Mouse (Mus musculus): ENCODE data around the gene Kcnj1. TPM values are rescaled to one million over a fixed set of nuclear protein-coding genes. Genes with fewer than 3 reads are reported as not detected.

The Kcnj1 gene
- polyA plus RNA-seq, 1 experiment from 2014 or later, result not detected

DNA sequence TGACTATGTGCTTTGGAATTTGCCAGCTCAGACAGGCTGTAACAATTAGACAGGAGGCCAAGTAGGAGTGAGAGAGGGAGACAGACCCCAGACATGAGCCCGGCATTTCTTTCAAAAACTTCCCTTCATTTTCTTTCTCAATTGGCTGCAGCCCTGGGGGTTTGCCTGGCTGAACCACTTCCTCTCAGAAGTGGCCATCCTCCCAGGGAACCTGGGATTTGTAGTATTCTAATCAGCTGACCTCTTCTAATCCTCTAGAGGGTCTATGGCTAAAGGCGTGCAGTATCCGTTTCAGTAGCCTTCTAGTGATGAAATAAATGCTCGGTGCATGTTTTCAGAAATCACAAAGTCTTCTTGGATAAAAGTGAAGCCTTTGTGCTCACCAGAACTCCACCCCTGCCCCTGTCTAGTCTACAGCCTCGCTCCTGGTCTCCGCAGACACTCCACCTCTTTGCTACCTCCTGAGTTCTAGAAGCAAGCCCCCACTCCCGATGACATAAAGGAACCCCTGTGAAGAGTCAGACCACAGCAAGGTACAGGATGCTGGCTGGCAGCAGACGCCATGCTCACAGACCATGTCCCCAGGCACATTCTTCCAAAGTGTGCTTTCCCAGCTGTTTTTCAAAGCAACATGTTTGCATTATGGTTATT is 45.3 kb downstream of the Kcnj1 start:
- no peaks in the 10 kb centered on the region for H3K27me3 ChIP-seq
- no peaks in the 10 kb centered on the region for H3K9me3 ChIP-seq (replicated peaks)
- H3K4me1 ChIP-seq (replicated peaks), result no peaks in the 10 kb centered on the region
- no peak overlapping the region for H3K27ac ChIP-seq
- ATAC-seq (ENCODE audit: low read depth) (no peak), DNase-seq (no peak)
- no peak overlapping the region for H3K4me2 ChIP-seq
- WGBS (ENCODE audit: insufficient replicate concordance), result 56% methylated on average over 8 of the region's 8 CpGs
- H3K4me3 ChIP-seq (replicated peaks), result no peak overlapping the region
- no peaks in the 10 kb centered on the region for H3K36me3 ChIP-seq
- H3K9ac ChIP-seq, result no peak overlapping the region

- H3K4me2 ChIP-seq, result no peak overlapping the region
- H3K9ac ChIP-seq, result no peak overlapping the region
- no peak overlapping the region for H3K27ac ChIP-seq
- H3K36me3 ChIP-seq, result peaks cover 7% of the 10 kb centered on the region; the same call in 1 of the 2 replicates
- H3K9me3 ChIP-seq (replicated peaks), result no peaks in the 10 kb centered on the region
- no peak overlapping the region for H3K4me3 ChIP-seq (replicated peaks)
- no peaks in the 10 kb centered on the region for H3K4me1 ChIP-seq (replicated peaks)
- DNase-seq, result no peak
- no peak for ATAC-seq (ENCODE audit: low read depth)
- no peaks in the 10 kb centered on the region for H3K27me3 ChIP-seq
These were observed 48.4 kb downstream of the Kcnj1 start for GRCm38 (mm10) chr9:32420711-32421110.

GRCm38 (mm10) chr9:32425321-32425720 is 53.0 kb downstream of the Kcnj1 start:
- Histone ChIP-seq H3K27ac (no peak overlapping the region), H3K4me1 (replicated peaks) (no peaks in the 10 kb centered on the region), H3K4me3 (replicated peaks) (no peak overlapping the region), H3K4me2 (no peak overlapping the region), H3K36me3 (peaks cover 7% of the 10 kb centered on the region; the same call in 1 of the 2 replicates), H3K27me3 (no peaks in the 10 kb centered on the region), H3K9ac (no peak overlapping the region), H3K9me3 (replicated peaks) (no peaks in the 10 kb centered on the region)
- ATAC-seq (ENCODE audit: low read depth) (no peak), DNase-seq (no peak)
- WGBS (ENCODE audit: insufficient replicate concordance), result 73% methylated on average over 7 of the region's 7 CpGs

- H3K4me2 ChIP-seq, result no peak overlapping the region
- 75% methylated on average over 3 of the region's 3 CpGs for WGBS (ENCODE audit: insufficient replicate concordance)
- H3K27me3 ChIP-seq, result no peaks in the 10 kb centered on the region
- DNase-seq, result no peak
- no peak overlapping the region for H3K9ac ChIP-seq
- no peaks in the 10 kb centered on the region for H3K9me3 ChIP-seq (replicated peaks)
- H3K4me1 ChIP-seq (replicated peaks), result no peaks in the 10 kb centered on the region
- H3K4me3 ChIP-seq (replicated peaks), result no peak overlapping the region
- no peaks in the 10 kb centered on the region for H3K36me3 ChIP-seq
- ATAC-seq (ENCODE audit: low read depth), result no peak
- H3K27ac ChIP-seq, result no peak overlapping the region
These were observed 58.8 kb downstream of the Kcnj1 start for GRCm38 (mm10) chr9:32431061-32431460.

- WGBS (ENCODE audit: insufficient replicate concordance), result 69% methylated on average over 19 of the region's 19 CpGs
- Histone ChIP-seq H3K27ac (no peak overlapping the region), H3K9me3 (replicated peaks) (no peaks in the 10 kb centered on the region), H3K36me3 (no peaks in the 10 kb centered on the region), H3K4me2 (no peak overlapping the region), H3K4me1 (replicated peaks) (no peaks in the 10 kb centered on the region), H3K9ac (no peak overlapping the region), H3K4me3 (replicated peaks) (no peak overlapping the region), H3K27me3 (no peaks in the 10 kb centered on the region)
- DNase-seq, result no peak
- no peak for ATAC-seq (ENCODE audit: low read depth)
These were observed 62.2 kb downstream of the Kcnj1 start for GRCm38 (mm10) chr9:32434241-32435213.

DNA sequence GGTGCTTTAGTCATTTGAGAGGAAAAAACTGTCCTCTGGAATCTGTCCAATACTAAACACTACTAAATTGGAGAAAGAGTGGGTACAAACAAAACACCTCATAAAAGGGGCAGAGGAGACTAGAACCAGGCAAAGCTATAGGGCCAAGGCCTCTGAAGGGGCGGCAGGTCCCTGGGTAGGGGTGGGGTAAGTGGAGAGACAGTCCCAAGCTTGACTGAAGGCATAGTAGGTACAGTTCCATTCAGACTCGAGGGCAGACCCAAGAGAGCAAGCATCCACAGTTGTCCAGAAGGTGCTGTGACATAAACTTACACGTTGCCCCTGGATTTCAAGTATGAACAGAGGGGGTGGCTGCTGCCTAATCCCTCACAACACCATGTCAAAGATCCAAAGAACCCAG is 70.8 kb downstream of the Kcnj1 start:
- no peak overlapping the region for H3K27ac ChIP-seq
- H3K9ac ChIP-seq, result no peak overlapping the region
- H3K9me3 ChIP-seq (replicated peaks), result no peaks in the 10 kb centered on the region
- DNase-seq (no peak), ATAC-seq (ENCODE audit: low read depth) (no peak)
- no peaks in the 10 kb centered on the region for H3K4me1 ChIP-seq (replicated peaks)
- no peaks in the 10 kb centered on the region for H3K36me3 ChIP-seq
- no peak overlapping the region for H3K4me3 ChIP-seq (replicated peaks)
- no peak overlapping the region for H3K4me2 ChIP-seq
- no peaks in the 10 kb centered on the region for H3K27me3 ChIP-seq
- WGBS (ENCODE audit: insufficient replicate concordance), result 53% methylated on average over 3 of the region's 3 CpGs

- no peak for DNase-seq
- no peak overlapping the region for H3K9ac ChIP-seq
- H3K4me3 ChIP-seq (replicated peaks), result no peak overlapping the region
- H3K27me3 ChIP-seq, result no peaks in the 10 kb centered on the region
- H3K4me2 ChIP-seq, result no peak overlapping the region
- H3K9me3 ChIP-seq (replicated peaks), result no peaks in the 10 kb centered on the region
- ATAC-seq (ENCODE audit: low read depth), result no peak
- no peak overlapping the region for H3K27ac ChIP-seq
- H3K4me1 ChIP-seq (replicated peaks), result no peaks in the 10 kb centered on the region
- no peaks in the 10 kb centered on the region for H3K36me3 ChIP-seq
- 72% methylated on average over 6 of the region's 6 CpGs for WGBS (ENCODE audit: insufficient replicate concordance)
These were observed 71.5 kb downstream of the Kcnj1 start for GRCm38 (mm10) chr9:32443817-32444216.

DNA sequence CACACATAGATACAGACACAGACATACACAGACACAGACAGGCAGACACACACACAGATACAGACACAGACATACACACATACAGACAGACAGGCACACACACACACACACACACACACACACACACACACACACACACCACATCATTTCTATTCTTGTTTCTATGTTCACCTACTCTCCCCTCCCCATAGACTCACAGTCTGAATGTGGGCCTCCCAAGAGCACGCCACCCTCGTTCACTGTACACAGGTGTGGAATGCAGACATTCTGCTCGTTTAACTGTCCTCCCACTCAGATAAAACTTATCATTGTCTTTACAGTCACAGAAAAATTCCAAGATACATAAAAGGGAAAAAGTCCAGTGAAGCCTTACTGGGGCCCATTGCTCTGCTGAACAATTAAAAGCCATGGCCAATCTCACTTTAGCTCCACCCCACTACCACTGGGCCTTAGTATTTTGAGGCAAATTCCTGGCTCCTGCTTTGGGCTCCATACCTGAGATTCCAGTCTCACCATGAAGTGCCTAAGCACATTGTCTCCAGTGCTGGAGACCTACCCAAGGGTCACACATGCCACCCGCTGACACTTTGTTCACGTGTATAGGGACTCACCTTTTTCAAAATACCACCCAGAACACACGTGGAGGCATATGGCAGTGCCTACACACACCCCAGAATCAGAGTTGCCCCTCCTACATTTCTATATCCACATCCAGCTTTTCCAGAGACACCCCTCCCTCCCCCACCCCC is 72.3 kb downstream of the Kcnj1 start:
- H3K4me2 ChIP-seq, result no peak overlapping the region
- H3K4me1 ChIP-seq (replicated peaks), result no peaks in the 10 kb centered on the region
- DNase-seq, result no peak
- H3K9ac ChIP-seq, result no peak overlapping the region
- no peaks in the 10 kb centered on the region for H3K27me3 ChIP-seq
- WGBS (ENCODE audit: insufficient replicate concordance), result 57% methylated on average over 6 of the region's 6 CpGs
- H3K9me3 ChIP-seq (replicated peaks), result no peaks in the 10 kb centered on the region
- no peak overlapping the region for H3K4me3 ChIP-seq (replicated peaks)
- H3K27ac ChIP-seq, result no peak overlapping the region
- no peak for ATAC-seq (ENCODE audit: low read depth)
- no peaks in the 10 kb centered on the region for H3K36me3 ChIP-seq

DNA sequence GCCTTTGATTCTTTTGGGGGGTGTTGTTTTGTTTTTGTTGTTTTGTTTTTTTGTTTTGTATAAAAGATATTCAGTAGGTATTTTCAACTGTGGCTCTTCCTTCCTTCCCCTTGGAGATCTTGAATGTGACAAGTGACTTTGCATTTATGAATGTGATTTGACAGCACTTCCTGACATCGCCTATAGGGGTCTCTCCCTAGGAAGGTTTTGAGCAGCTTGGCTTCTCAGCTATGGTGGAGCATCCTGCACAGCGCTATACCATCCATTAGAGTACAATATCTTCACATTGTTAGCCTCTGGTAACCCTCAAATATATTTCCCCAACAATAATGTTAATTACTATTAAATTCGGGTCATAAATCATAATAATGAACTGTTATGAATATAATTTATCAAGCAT is 73.5 kb downstream of the Kcnj1 start:
- Histone ChIP-seq H3K4me1 (replicated peaks) (no peaks in the 10 kb centered on the region), H3K36me3 (no peaks in the 10 kb centered on the region), H3K27ac (no peak overlapping the region), H3K4me2 (no peak overlapping the region), H3K4me3 (replicated peaks) (no peak overlapping the region), H3K9ac (no peak overlapping the region), H3K9me3 (replicated peaks) (no peaks in the 10 kb centered on the region), H3K27me3 (no peaks in the 10 kb centered on the region)
- ATAC-seq (ENCODE audit: low read depth) (no peak), DNase-seq (no peak)
- 44% methylated on average over 3 of the region's 3 CpGs for WGBS (ENCODE audit: insufficient replicate concordance)

GRCm38 (mm10) chr9:32448766-32449165 is 76.5 kb downstream of the Kcnj1 start:
- Histone ChIP-seq H3K4me2 (no peak overlapping the region), H3K27me3 (no peaks in the 10 kb centered on the region), H3K9me3 (replicated peaks) (no peaks in the 10 kb centered on the region), H3K9ac (no peak overlapping the region), H3K27ac (no peak overlapping the region), H3K4me1 (replicated peaks) (no peaks in the 10 kb centered on the region), H3K36me3 (no peaks in the 10 kb centered on the region), H3K4me3 (replicated peaks) (no peak overlapping the region)
- 68% methylated on average over 5 of the region's 5 CpGs for whole genome bisulfite sequencing (ENCODE audit: insufficient replicate concordance)
- ATAC-seq (ENCODE audit: low read depth), result no peak
- no peak for DNase-seq
